Mouse (Mus musculus): ENCODE measurements around the gene Fars2. TPM values are rescaled to one million over a fixed set of nuclear protein-coding genes. Genes with fewer than 3 reads are reported as not detected.

The Fars2 gene
- polyA plus RNA-seq, 1 experiment from 2014 or later = 32.5 TPM

DNA sequence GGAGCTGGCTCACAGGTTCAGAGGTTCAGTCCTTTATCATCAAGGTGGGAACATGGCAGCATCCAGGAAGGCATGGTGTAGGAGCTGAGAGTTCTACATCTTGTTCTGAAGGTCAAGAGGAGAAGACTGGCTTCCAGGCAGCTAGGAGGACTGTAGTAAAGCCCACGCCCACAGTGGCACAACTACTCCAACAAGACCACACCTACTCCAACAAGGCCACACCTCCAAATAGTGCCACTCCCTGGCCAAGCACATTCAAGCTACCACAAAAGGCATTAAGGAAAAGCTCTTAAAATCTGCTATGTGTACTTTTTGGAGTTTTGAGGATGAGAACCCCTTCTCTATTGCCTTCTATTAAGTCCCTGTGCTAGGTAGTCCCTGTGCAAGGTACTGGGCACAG lies 142.5 kb downstream of the Fars2 start:
- DNase-seq (ENCODE audit: low spot score) (no peak), ATAC-seq (ENCODE audit: low read depth) (no peak)
- no peak overlapping the region for H3K4me3 ChIP-seq (ENCODE audit: low read depth, low read length)
- 87% methylated on average over 1 of the region's 1 CpGs for WGBS
- no peak overlapping the region for H3K4me2 ChIP-seq (ENCODE audit: low read depth, low read length)
- H3K36me3 ChIP-seq (ENCODE audit: control insufficient read depth, insufficient read depth, low read length) = no peaks in the 10 kb centered on the region
- peaks cover 4% of the 10 kb centered on the region; the same call in 1 of the 2 replicates for H3K9me3 ChIP-seq (ENCODE audit: control insufficient read depth, low read length)
- no peak overlapping the region for H3K9ac ChIP-seq (ENCODE audit: low read depth, low read length)
- no peaks in the 10 kb centered on the region for H3K27me3 ChIP-seq (replicated peaks; ENCODE audit: control insufficient read depth, insufficient read depth, low read length)
- no peaks in the 10 kb centered on the region for H3K4me1 ChIP-seq (ENCODE audit: control insufficient read depth, insufficient read depth, low read length)
- H3K27ac ChIP-seq (replicated peaks; ENCODE audit: low read depth, low read length) = no peak overlapping the region

DNA sequence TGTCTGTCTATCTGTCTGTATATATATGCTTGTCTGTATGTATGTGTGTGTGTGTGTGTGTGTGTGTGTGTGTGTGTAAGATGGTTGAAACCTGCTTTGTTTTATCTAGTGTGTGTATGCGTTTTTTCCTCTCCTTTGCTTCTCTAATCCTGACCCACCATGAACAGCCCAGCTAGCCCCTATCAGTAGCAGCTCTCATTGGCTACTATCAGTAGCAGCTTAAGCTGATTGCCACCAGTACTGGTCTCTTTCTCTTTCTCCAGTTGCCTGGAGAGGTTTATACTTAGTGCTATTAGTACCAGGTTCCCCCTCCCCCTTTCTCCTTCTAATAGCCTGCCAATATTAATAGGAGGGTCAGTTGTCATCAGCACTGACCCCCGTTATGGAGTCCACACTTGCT lies 144.1 kb downstream of the Fars2 start:
- Histone ChIP-seq H3K4me3 (ENCODE audit: low read depth, low read length) (no peak overlapping the region), H3K36me3 (ENCODE audit: control insufficient read depth, insufficient read depth, low read length) (no peaks in the 10 kb centered on the region), H3K27ac (replicated peaks; ENCODE audit: low read depth, low read length) (no peak overlapping the region), H3K27me3 (replicated peaks; ENCODE audit: control insufficient read depth, insufficient read depth, low read length) (no peaks in the 10 kb centered on the region), H3K9ac (ENCODE audit: low read depth, low read length) (no peak overlapping the region), H3K9me3 (ENCODE audit: control insufficient read depth, low read length) (peaks cover 4% of the 10 kb centered on the region; the same call in 1 of the 2 replicates), H3K4me1 (ENCODE audit: control insufficient read depth, insufficient read depth, low read length) (no peaks in the 10 kb centered on the region), H3K4me2 (ENCODE audit: low read depth, low read length) (no peak overlapping the region)
- no peak for DNase-seq (ENCODE audit: low spot score)
- no peak for ATAC-seq (ENCODE audit: low read depth)
- WGBS = 88% methylated on average over 2 of the region's 2 CpGs

DNA sequence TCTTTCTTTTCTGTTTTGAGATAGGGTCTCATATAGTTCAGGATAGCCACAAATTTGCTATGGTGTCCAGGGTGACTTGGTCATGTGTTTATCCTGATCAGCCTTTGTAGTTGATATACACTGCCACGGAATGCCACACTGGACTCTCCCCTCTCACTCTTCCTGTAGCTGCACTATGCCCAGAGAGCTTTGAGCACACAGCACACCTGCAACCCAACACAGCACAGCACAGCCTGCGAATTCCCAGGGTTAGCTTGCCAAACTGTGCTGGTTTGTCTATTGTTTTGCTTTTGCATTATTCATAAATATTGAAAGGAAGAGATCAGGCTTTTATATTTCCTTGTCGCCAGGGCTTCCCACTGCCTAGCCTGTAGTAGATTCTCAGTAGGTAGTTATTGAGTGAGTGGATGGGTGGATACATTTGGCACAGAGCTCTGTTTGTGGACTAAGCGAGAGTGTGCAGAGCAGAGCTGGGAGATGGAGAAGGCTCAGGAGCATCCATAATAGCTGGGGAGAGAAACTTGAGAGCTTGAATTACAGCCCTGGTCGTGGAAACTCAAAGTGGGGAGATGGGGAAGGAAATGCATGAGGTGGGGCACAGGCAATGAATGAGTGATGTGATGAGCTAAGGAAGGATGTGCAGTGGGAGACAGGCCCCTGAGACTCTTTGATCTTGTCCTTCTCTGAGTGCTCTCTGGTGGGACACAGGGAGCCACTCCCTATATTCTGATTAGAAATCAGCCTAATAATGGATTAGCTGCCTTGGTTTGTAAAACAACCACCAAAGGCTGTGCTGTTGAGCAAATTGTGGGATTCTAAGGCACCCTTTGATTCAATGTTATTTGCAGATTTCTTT lies 146.3 kb downstream of the Fars2 start:
- H3K9me3 ChIP-seq (ENCODE audit: control insufficient read depth, low read length) = peaks cover 4% of the 10 kb centered on the region; the same call in 1 of the 2 replicates
- H3K36me3 ChIP-seq (ENCODE audit: control insufficient read depth, insufficient read depth, low read length) = no peaks in the 10 kb centered on the region
- no peak overlapping the region for H3K9ac ChIP-seq (ENCODE audit: low read depth, low read length)
- no peaks in the 10 kb centered on the region for H3K27me3 ChIP-seq (replicated peaks; ENCODE audit: control insufficient read depth, insufficient read depth, low read length)
- WGBS = 61% methylated on average over 5 of the region's 5 CpGs
- no peak overlapping the region for H3K4me2 ChIP-seq (ENCODE audit: low read depth, low read length)
- ATAC-seq (ENCODE audit: low read depth) (no peak), DNase-seq (ENCODE audit: low spot score) (no peak)
- no peaks in the 10 kb centered on the region for H3K4me1 ChIP-seq (ENCODE audit: control insufficient read depth, insufficient read depth, low read length)
- H3K4me3 ChIP-seq (ENCODE audit: low read depth, low read length) = no peak overlapping the region
- no peak overlapping the region for H3K27ac ChIP-seq (replicated peaks; ENCODE audit: low read depth, low read length)

DNA sequence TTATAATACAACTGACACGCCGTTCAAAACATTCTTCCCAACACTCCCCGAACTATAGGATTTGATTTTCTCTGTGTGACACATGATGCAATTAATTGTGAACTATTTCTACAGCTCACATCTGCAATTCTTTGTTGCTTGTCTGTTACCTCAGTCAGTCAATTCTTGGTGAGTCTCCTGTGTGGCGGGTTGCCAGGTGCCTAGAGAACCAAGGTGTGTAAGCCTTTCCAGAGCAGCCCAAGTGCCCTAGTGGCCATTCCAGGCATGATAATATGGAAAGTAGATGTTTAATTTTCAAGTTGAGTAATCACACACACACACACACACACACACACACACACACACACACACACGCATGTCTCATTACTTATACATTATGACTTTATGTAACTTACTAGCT lies 147.2 kb downstream of the Fars2 start:
- WGBS = 83% methylated on average over 5 of the region's 5 CpGs
- ATAC-seq (ENCODE audit: low read depth) (no peak), DNase-seq (ENCODE audit: low spot score) (no peak)
- Histone ChIP-seq H3K4me2 (ENCODE audit: low read depth, low read length) (no peak overlapping the region), H3K4me1 (ENCODE audit: control insufficient read depth, insufficient read depth, low read length) (no peaks in the 10 kb centered on the region), H3K9me3 (ENCODE audit: control insufficient read depth, low read length) (peaks cover 4% of the 10 kb centered on the region; the same call in 1 of the 2 replicates), H3K4me3 (ENCODE audit: low read depth, low read length) (no peak overlapping the region), H3K27me3 (replicated peaks; ENCODE audit: control insufficient read depth, insufficient read depth, low read length) (no peaks in the 10 kb centered on the region), H3K9ac (ENCODE audit: low read depth, low read length) (no peak overlapping the region), H3K36me3 (ENCODE audit: control insufficient read depth, insufficient read depth, low read length) (no peaks in the 10 kb centered on the region), H3K27ac (replicated peaks; ENCODE audit: low read depth, low read length) (no peak overlapping the region)

DNA sequence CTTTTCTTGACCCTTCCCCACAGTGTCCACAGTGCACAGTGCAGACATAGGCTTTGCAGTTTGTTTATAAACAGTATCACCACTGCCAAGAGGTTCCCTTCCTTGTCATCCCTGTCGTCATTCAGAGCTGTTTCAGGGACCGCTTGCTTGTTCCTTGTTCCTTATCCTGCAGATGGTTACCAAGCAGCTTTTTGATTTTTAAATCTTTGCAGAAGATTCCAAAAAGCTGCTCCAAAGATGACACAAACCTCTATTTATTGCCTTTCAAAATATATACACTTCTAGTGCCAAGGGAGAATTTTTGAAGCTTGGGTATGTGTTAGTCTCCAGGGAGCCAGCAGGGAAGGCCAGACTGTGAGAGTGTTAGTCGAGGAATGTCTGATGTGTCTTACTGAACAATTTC lies 148.1 kb downstream of the Fars2 start:
- Histone ChIP-seq H3K36me3 (ENCODE audit: control insufficient read depth, insufficient read depth, low read length) (no peaks in the 10 kb centered on the region), H3K4me3 (ENCODE audit: low read depth, low read length) (no peak overlapping the region), H3K9me3 (ENCODE audit: control insufficient read depth, low read length) (peaks cover 4% of the 10 kb centered on the region; the same call in 1 of the 2 replicates), H3K9ac (ENCODE audit: low read depth, low read length) (no peak overlapping the region), H3K4me2 (ENCODE audit: low read depth, low read length) (no peak overlapping the region), H3K4me1 (ENCODE audit: control insufficient read depth, insufficient read depth, low read length) (no peaks in the 10 kb centered on the region), H3K27me3 (replicated peaks; ENCODE audit: control insufficient read depth, insufficient read depth, low read length) (no peaks in the 10 kb centered on the region), H3K27ac (replicated peaks; ENCODE audit: low read depth, low read length) (no peak overlapping the region)
- WGBS = 68% methylated on average over 3 of the region's 3 CpGs
- no peak for DNase-seq (ENCODE audit: low spot score)
- no peak for ATAC-seq (ENCODE audit: low read depth)

DNA sequence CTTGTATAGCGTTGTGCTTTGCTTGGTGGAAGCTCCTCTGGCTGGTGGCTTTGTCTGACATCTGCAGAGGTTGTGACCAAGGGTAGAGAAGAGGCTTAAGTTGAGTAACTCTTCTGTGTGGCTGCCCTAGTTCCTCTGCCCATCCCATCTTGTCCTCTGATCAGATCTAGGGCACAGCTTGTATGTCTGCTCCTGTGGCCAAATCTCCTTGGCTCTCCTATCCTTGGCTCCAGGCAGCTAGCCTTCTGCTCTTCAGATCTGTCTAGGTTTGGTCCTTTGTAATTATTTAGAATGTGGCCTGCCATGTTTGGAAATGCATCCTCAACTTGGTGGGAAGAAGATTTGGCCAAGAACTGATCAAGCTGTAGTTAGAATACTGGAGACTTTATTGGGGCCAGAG lies 150.2 kb downstream of the Fars2 start:
- no peak for DNase-seq (ENCODE audit: low spot score)
- Histone ChIP-seq H3K27ac (replicated peaks; ENCODE audit: low read depth, low read length) (no peak overlapping the region), H3K4me2 (ENCODE audit: low read depth, low read length) (no peak overlapping the region), H3K9ac (ENCODE audit: low read depth, low read length) (no peak overlapping the region), H3K36me3 (ENCODE audit: control insufficient read depth, insufficient read depth, low read length) (no peaks in the 10 kb centered on the region), H3K9me3 (ENCODE audit: control insufficient read depth, low read length) (no peaks in the 10 kb centered on the region), H3K27me3 (replicated peaks; ENCODE audit: control insufficient read depth, insufficient read depth, low read length) (no peaks in the 10 kb centered on the region), H3K4me3 (ENCODE audit: low read depth, low read length) (no peak overlapping the region), H3K4me1 (ENCODE audit: control insufficient read depth, insufficient read depth, low read length) (no peaks in the 10 kb centered on the region)
- no peak for ATAC-seq (ENCODE audit: low read depth)
- 100% methylated on average over 1 of the region's 1 CpGs for WGBS

DNA sequence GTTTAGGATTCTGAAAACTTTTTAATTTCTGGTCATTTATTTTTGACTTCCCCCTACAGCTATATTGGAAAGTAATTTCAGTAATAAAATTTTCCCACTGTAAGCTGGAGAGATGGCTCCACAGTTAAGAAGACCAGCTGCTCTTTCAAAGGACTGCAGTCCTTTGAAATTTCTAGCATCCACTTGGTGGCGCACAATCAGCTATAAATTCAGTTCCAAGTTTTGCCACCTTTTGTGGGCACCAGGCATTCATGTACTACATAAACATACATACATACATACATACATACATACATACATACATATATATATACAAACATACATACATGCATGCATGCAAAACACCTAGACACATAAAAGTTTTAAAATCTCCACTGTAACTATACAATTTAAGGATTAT lies 153.7 kb downstream of the Fars2 start:
- no peak overlapping the region for H3K9ac ChIP-seq (ENCODE audit: low read depth, low read length)
- ATAC-seq (ENCODE audit: low read depth) (no peak), DNase-seq (ENCODE audit: low spot score) (no peak)
- no peak overlapping the region for H3K4me3 ChIP-seq (ENCODE audit: low read depth, low read length)
- H3K36me3 ChIP-seq (ENCODE audit: control insufficient read depth, insufficient read depth, low read length) = no peaks in the 10 kb centered on the region
- no peak overlapping the region for H3K27ac ChIP-seq (replicated peaks; ENCODE audit: low read depth, low read length)
- no peak overlapping the region for H3K4me2 ChIP-seq (ENCODE audit: low read depth, low read length)
- no peaks in the 10 kb centered on the region for H3K9me3 ChIP-seq (ENCODE audit: control insufficient read depth, low read length)
- H3K4me1 ChIP-seq (ENCODE audit: control insufficient read depth, insufficient read depth, low read length) = no peaks in the 10 kb centered on the region
- H3K27me3 ChIP-seq (replicated peaks; ENCODE audit: control insufficient read depth, insufficient read depth, low read length) = no peaks in the 10 kb centered on the region
- WGBS = 88% methylated on average over 1 of the region's 1 CpGs

DNA sequence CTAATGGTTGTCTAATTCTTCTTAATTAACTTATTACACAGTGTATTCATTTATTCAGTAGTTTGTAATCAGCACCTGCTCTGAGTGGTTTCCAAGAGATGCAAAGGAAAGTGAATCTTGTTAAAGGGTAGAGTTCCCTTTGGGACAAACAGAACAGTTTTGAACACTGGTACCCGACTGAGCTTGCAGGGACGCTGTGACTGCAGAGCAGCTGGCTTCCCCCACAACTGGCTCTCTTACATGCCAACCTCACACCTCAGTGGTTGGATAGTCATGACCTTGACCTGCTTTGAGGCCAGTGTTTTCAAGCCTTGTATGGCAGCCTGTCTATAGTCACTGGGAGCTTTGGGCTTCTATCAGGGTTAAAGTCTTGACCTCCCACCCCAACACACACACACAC lies 156.3 kb downstream of the Fars2 start:
- WGBS = 81% methylated on average over 2 of the region's 2 CpGs
- no peaks in the 10 kb centered on the region for H3K36me3 ChIP-seq (ENCODE audit: control insufficient read depth, insufficient read depth, low read length)
- no peak overlapping the region for H3K4me3 ChIP-seq (ENCODE audit: low read depth, low read length)
- DNase-seq (ENCODE audit: low spot score) (no peak), ATAC-seq (ENCODE audit: low read depth) (no peak)
- H3K4me1 ChIP-seq (ENCODE audit: control insufficient read depth, insufficient read depth, low read length) = no peaks in the 10 kb centered on the region
- H3K4me2 ChIP-seq (ENCODE audit: low read depth, low read length) = no peak overlapping the region
- no peak overlapping the region for H3K9ac ChIP-seq (ENCODE audit: low read depth, low read length)
- H3K27ac ChIP-seq (replicated peaks; ENCODE audit: low read depth, low read length) = no peak overlapping the region
- H3K27me3 ChIP-seq (replicated peaks; ENCODE audit: control insufficient read depth, insufficient read depth, low read length) = no peaks in the 10 kb centered on the region
- H3K9me3 ChIP-seq (ENCODE audit: control insufficient read depth, low read length) = no peaks in the 10 kb centered on the region

DNA sequence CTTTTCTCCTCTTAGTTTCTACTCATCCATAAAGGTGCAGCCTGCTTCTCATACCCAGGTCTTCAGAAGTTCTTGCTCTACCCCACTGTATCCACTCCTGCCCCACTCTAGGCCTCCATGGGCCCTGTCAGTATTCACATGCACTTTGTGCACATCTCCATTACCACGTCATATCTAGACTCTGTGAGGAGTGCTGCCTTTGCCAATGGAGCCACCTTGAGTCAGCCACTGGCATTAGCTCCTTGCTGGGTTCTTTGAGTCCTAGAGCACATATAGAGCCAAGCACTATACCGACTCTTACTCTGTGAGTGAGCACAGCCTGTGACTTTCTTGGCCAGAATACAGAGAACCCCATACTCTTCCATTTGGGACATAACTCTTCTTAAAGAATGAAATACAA lies 159.0 kb downstream of the Fars2 start:
- Histone ChIP-seq H3K9me3 (ENCODE audit: control insufficient read depth, low read length) (no peaks in the 10 kb centered on the region), H3K4me2 (ENCODE audit: low read depth, low read length) (no peak overlapping the region), H3K4me1 (ENCODE audit: control insufficient read depth, insufficient read depth, low read length) (no peaks in the 10 kb centered on the region), H3K27ac (replicated peaks; ENCODE audit: low read depth, low read length) (no peak overlapping the region), H3K36me3 (ENCODE audit: control insufficient read depth, insufficient read depth, low read length) (no peaks in the 10 kb centered on the region), H3K27me3 (replicated peaks; ENCODE audit: control insufficient read depth, insufficient read depth, low read length) (no peaks in the 10 kb centered on the region), H3K4me3 (ENCODE audit: low read depth, low read length) (no peak overlapping the region), H3K9ac (ENCODE audit: low read depth, low read length) (no peak overlapping the region)
- DNase-seq (ENCODE audit: low spot score) (no peak), ATAC-seq (ENCODE audit: low read depth) (no peak)
- 83% methylated on average over 2 of the region's 2 CpGs for WGBS

Measured in embryonic facial prominence, embryonic 14.5 days (tissue).